Mouse (Mus musculus) testis, adult 2 months (tissue): ENCODE results near the gene Kpnb1.

Experiments used
- CTCF ChIP-seq: fragments of 200-500 bp; IDR thresholded peaks from 2 replicates; pipeline ENCODE4 v1.5.1; 2012; ENCODE audit warnings: low read depth, mild to moderate bottlenecking, inconsistent platforms, low read length, moderate library complexity; ENCODE audit not compliant: control insufficient read depth, insufficient read depth, insufficient replicate concordance
- POLR2A ChIP-seq: fragments of 200-500 bp; IDR thresholded peaks from 2 replicates; pipeline ENCODE4 v1.6.1; 2012; ENCODE audit warnings: low read depth, mild to moderate bottlenecking, inconsistent platforms, low read length, moderate library complexity; ENCODE audit not compliant: control insufficient read depth

GRCm38 (mm10) chr11:97138554-97139226 is 49.0 kb downstream of the Kpnb1 start:
- no peak for TF ChIP-seq CTCF
- TF ChIP-seq POLR2A = no peak
